Mouse (Mus musculus) thymus, postnatal 4 days (tissue): Measurements from ENCODE around the gene Tubb2b.
A peak's percentile ranks its signal among the peaks of the same experiment; 100 is the strongest.

Experiments
- DNase-seq: peaks from one replicate; pipeline ENCODE4 v3.0.0; 2021

Gene Tubb2b

GRCm38 (mm10) chr13:34105364-34105763 is 24.9 kb downstream of the Tubb2b start:
- no peak for DNase-seq

GRCm38 (mm10) chr13:34101908-34102307 is 28.4 kb downstream of the Tubb2b start:
- no peak for DNase-seq

GRCm38 (mm10) chr13:34101247-34101646 is 29.0 kb downstream of the Tubb2b start:
- no peak for DNase-seq

- no peak for DNase-seq
Measured at GRCm38 (mm10) chr13:34100733-34101132, 29.5 kb downstream of the Tubb2b start.

- no peak for DNase-seq
Measured at GRCm38 (mm10) chr13:34097086-34097485, 33.2 kb downstream of the Tubb2b start.

- no peak for DNase-seq
Measured at GRCm38 (mm10) chr13:34096455-34096854, 33.8 kb downstream of the Tubb2b start.

- DNase-seq: peak; percentile 37
Measured at GRCm38 (mm10) chr13:34095542-34096435, 34.5 kb downstream of the Tubb2b start.

- no peak for DNase-seq
Measured at GRCm38 (mm10) chr13:34089358-34089757, 40.9 kb downstream of the Tubb2b start.

- DNase-seq: peak; percentile 53
Measured at GRCm38 (mm10) chr13:34088871-34089288, 41.4 kb downstream of the Tubb2b start.

- DNase-seq: peak; percentile 37
Measured at GRCm38 (mm10) chr13:34088201-34088649, 42.0 kb downstream of the Tubb2b start.

- DNase-seq: no peak
Measured at GRCm38 (mm10) chr13:34087052-34087812, 43.0 kb downstream of the Tubb2b start.

GRCm38 (mm10) chr13:34084026-34084750 is 46.1 kb downstream of the Tubb2b start:
- DNase-seq: no peak

- no peak for DNase-seq
Measured at GRCm38 (mm10) chr13:34081926-34082325, 48.3 kb downstream of the Tubb2b start.

- DNase-seq: no peak
Measured at GRCm38 (mm10) chr13:34079801-34080200, 50.5 kb downstream of the Tubb2b start.

- DNase-seq: no peak
Measured at GRCm38 (mm10) chr13:34078500-34079280, 51.6 kb downstream of the Tubb2b start.

- DNase-seq: peak; percentile 96
Measured at GRCm38 (mm10) chr13:34077492-34078271, 52.6 kb downstream of the Tubb2b start, which contains the start of gene Tubb2a. Gene Tubb2a, minus strand, starts transcription at chr13:34078007.
